Mouse (Mus musculus) heart, postnatal 0 days (tissue): ENCODE data around the gene Wdr49. TPM values are rescaled to one million over a fixed set of nuclear protein-coding genes. Genes with fewer than 3 reads are reported as not detected.

Experiments used
- ATAC-seq: fragments of 200-750 bp; cut with Nextera tagmentation; 2 replicates; pipeline ENCODE4 v1.8.0; 2017; ENCODE audit warnings: low read depth, moderate number of reproducible peaks, moderate library complexity; ENCODE audit not compliant: insufficient read depth
- DNase-seq: peaks from one replicate; pipeline ENCODE4 v3.0.0-alpha.2; 2016; ENCODE audit warnings: low spot score
- H3K27ac ChIP-seq: fragments of 300-500 bp; sonication (generic); 2 replicates; pipeline ENCODE4 v1.5.1; 2014; ENCODE audit warnings: low read depth, mild to moderate bottlenecking
- H3K27me3 ChIP-seq: fragments of 300-500 bp; sonication (generic); 2 replicates; pipeline ENCODE4 v1.6.1; 2014; ENCODE audit warnings: low read length, mixed read lengths; ENCODE audit not compliant: control insufficient read depth, insufficient read depth
- H3K36me3 ChIP-seq: fragments of 300-500 bp; sonication (generic); replicated peaks from 2 replicates; pipeline ENCODE4 v1.6.1; 2014; ENCODE audit warnings: low read length, mixed read lengths; ENCODE audit not compliant: control insufficient read depth, insufficient read depth
- H3K4me1 ChIP-seq: fragments of 300-500 bp; sonication (generic); 2 replicates; pipeline ENCODE4 v1.6.1; 2014; ENCODE audit warnings: antibody characterized with exemption; ENCODE audit not compliant: control insufficient read depth, insufficient read depth
- H3K4me2 ChIP-seq: fragments of 300-500 bp; sonication (generic); 2 replicates; pipeline ENCODE4 v1.6.1; 2014; ENCODE audit warnings: low read depth, mild to moderate bottlenecking, low read length, moderate library complexity
- H3K4me3 ChIP-seq: fragments of 300-500 bp; sonication (generic); 2 replicates; pipeline ENCODE4 v1.5.1; 2014; ENCODE audit warnings: low read depth, low read length
- H3K9ac ChIP-seq: fragments of 300-500 bp; sonication (generic); replicated peaks from 2 replicates; pipeline ENCODE4 v1.6.1; 2014; ENCODE audit warnings: low read depth, low read length, mixed read lengths
- H3K9me3 ChIP-seq: fragments of 300-500 bp; sonication (generic); replicated peaks from 2 replicates; pipeline ENCODE4 v1.6.1; 2016; ENCODE audit warnings: low read length; ENCODE audit not compliant: control insufficient read depth
- CTCF ChIP-seq: IDR thresholded peaks from 2 replicates; pipeline ENCODE4 v1.5.1; 2016; ENCODE audit warnings: antibody characterized with exemption, control low read depth, low read depth
- EP300 ChIP-seq: IDR thresholded peaks from 2 replicates; pipeline ENCODE4 v1.6.1; 2016; ENCODE audit warnings: antibody characterized with exemption, low read depth
- WGBS: fragments of 180-500 bp; shearing (Covaris S2); extraction: QIAGEN DNeasy Blood & Tissue Kit; methylation state at CpG from one replicate; pipeline ENCODE4 v1.1.7; 2014; 5-methylcytosine and 5-hydroxymethylcytosine counted together
- polyA plus RNA-seq: library from polyadenylated mRNA; unstranded; fragments of >200 nt; fragmentation: Nextera tagmentation; extraction: Ambion mirVana; gene quantifications from 2 replicates; pipeline ENCODE4 v1.2.1, GENCODE M21; 2015
- total RNA-seq: library from RNA; depleted of rRNA; stranded (reverse); fragments of >200 nt; gene quantifications from 2 replicates; pipeline ENCODE4 v1.2.3, GENCODE M21; 2014; ENCODE audit warnings: low replicate concordance; rRNA removed

Wdr49 gene
- total and polyA plus RNA-seq, 2 experiments from 2014 or later, result not detected

DNA sequence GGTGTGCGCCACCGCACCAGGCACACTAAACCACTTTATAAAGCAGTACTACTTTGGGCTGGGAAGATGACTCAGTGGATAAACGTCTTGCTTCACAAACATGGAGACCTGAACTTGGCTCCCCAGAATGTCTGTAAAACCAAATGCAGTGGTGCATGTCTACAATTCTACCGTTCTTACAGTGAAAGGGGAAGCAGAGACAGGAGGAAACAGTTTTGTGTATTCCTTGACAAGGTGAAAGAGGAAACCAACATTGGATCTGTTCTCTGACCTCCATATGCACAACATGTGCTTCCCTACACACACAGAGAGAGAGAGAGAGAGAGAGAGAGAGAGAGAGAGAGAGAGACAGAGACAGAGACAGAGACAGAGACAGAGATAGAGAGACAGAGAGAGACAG, 204.5 kb downstream of the Wdr49 start:
- WGBS, result 71% methylated on average over 4 of the region's 4 CpGs
- no peak for ATAC-seq
- no peak for TF ChIP-seq EP300
- TF ChIP-seq CTCF, result no peak

GRCm38 (mm10) chr3:75276522-75276921, 205.4 kb downstream of the Wdr49 start:
- Histone ChIP-seq H3K4me3 (no peak overlapping the region), H3K36me3 (no peaks in the 10 kb centered on the region), H3K9me3 (no peaks in the 10 kb centered on the region), H3K27me3 (no peaks in the 10 kb centered on the region), H3K27ac (no peak overlapping the region), H3K9ac (no peak overlapping the region), H3K4me2 (no peak overlapping the region), H3K4me1 (0 out of 2 replicates have a peak, but pooled peaks cover 5% of the 10 kb centered on the region)
- ATAC-seq (no peak), DNase-seq (no peak)
- WGBS, result 84% methylated on average over 3 of the region's 3 CpGs
- TF ChIP-seq CTCF (no peak), EP300 (no peak)

More for the DNA sequence above, 204.5 kb downstream of the Wdr49 start:
- Histone ChIP-seq H3K27me3 (no peaks in the 10 kb centered on the region), H3K4me3 (no peak overlapping the region), H3K4me2 (no peak overlapping the region), H3K4me1 (0 out of 2 replicates have a peak, but pooled peaks cover 5% of the 10 kb centered on the region), H3K9ac (no peak overlapping the region), H3K9me3 (no peaks in the 10 kb centered on the region), H3K27ac (no peak overlapping the region), H3K36me3 (no peaks in the 10 kb centered on the region)
- DNase-seq, result no peak

DNA sequence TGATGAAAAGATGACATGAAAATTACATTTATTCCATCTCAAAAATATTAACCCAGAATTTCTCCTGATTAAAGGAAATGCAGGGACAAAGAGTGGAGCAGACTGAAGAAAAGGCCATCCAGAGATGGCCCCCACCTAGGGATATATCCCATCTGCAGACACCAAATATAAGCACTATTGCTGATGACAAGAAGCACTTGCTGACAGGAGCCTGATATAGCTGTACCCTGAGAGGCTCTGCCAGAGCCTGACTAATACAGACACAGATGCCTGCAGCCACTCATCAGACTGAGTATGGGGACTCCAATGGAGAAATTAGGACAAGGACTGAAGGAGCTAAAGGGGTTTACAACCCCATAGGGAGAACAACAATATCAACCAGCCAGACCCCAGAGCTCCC, 206.8 kb downstream of the Wdr49 start:
- TF ChIP-seq EP300 (no peak), CTCF (no peak)
- Histone ChIP-seq H3K9ac (no peak overlapping the region), H3K27ac (no peak overlapping the region)

DNA sequence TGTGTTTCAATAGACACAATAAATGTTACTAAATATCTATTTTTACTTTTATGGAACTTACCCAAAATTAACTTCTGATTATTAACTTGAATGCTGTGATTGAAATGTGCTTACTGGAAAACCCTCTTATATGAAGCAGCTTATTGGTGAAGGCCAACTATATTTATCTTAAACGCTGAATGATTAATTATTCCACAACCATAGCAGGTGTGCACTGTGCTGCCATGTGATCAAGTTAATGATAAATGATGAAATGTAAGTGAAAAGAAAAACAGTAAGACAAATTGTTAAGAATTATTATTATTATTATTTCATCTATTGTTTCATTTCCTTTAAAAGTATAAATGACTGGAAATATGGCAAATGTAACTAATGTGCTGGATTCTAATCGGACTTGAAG, 212.0 kb downstream of the Wdr49 start, which contains the start of gene Serpini2:
Gene Serpini2, minus strand, starts transcription at position 101 of the 400 bp plus-strand sequence.
- 68% methylated on average over 2 of the region's 2 CpGs for WGBS
- Histone ChIP-seq H3K4me2 (no peak within 1 kb of the TSS), H3K9me3 (no peaks in the 10 kb centered on the region), H3K4me3 (no peak within 1 kb of the TSS), H3K9ac (no peak within 1 kb of the TSS), H3K4me1 (no peaks in the 10 kb centered on the region), H3K27me3 (no peaks in the 10 kb centered on the region), H3K27ac (no peak within 1 kb of the TSS), H3K36me3 (no peaks in the 10 kb centered on the region)
- no peak for DNase-seq
- TF ChIP-seq EP300 (no peak), CTCF (no peak)
- ATAC-seq, result no peak

More for the DNA sequence above, 206.8 kb downstream of the Wdr49 start:
- H3K9me3 ChIP-seq, result no peaks in the 10 kb centered on the region
- H3K27me3 ChIP-seq, result no peaks in the 10 kb centered on the region
- 0 out of 2 replicates have a peak, but pooled peaks cover 5% of the 10 kb centered on the region for H3K4me1 ChIP-seq
- H3K36me3 ChIP-seq, result no peaks in the 10 kb centered on the region
- no peak overlapping the region for H3K4me2 ChIP-seq
- H3K4me3 ChIP-seq, result no peak overlapping the region
- no peak for ATAC-seq
- DNase-seq, result peak; percentile 15

GRCm38 (mm10) chr3:75259356-75259755, 222.6 kb downstream of the Wdr49 start:
- no peak for TF ChIP-seq EP300
- TF ChIP-seq CTCF, result no peak
- Histone ChIP-seq H3K9ac (no peak overlapping the region), H3K27ac (no peak overlapping the region), H3K9me3 (no peaks in the 10 kb centered on the region), H3K4me2 (no peak overlapping the region), H3K27me3 (no peaks in the 10 kb centered on the region), H3K4me3 (no peak overlapping the region), H3K4me1 (no peaks in the 10 kb centered on the region), H3K36me3 (no peaks in the 10 kb centered on the region)
- no peak for DNase-seq
- no peak for ATAC-seq

Other genes with a start within 250 kb of the Wdr49 start
- gene Serpini2, start 212.1 kb downstream of the Wdr49 start, total RNA-seq, result not detected in 2 replicates
- gene Serpini2, start 212.1 kb downstream of the Wdr49 start, polyA plus RNA-seq, result not detected in 2 replicates
- 42.1 and 46.1 TPM in 2 replicates for gene Pdcd10, start 74.7 kb upstream of the Wdr49 start, total RNA-seq
- gene Pdcd10, start 74.7 kb upstream of the Wdr49 start, polyA plus RNA-seq, result 51.3 and 54.2 TPM in 2 replicates
- 1.8 and 7.5 TPM in 2 replicates for gene Serpini1, start 75.4 kb upstream of the Wdr49 start, total RNA-seq
- gene Serpini1, start 75.4 kb upstream of the Wdr49 start, polyA plus RNA-seq, result 3.7 and 3.8 TPM in 2 replicates